ENCODE assay signal across 8 mouse cellular contexts in genomic region chr11:77625061-77625855, GRCm38 (mm10). TPM values are rescaled to one million over a fixed set of nuclear protein-coding genes. Genes with fewer than 3 reads are reported as not detected.
DNase-seq lines count a peak whose midpoint lies in the region; ATAC-seq and TF ChIP-seq lines count a peak whose summit lies in the region.

No protein-coding gene starts in this region.

- H3K9me3 ChIP-seq in kidney, postnatal 0 days (replicated peaks; ENCODE audit: low read length): no peaks in the 10 kb centered on the region
- no peaks in the 10 kb centered on the region for H3K9me3 ChIP-seq in liver, embryonic 13.5 days (replicated peaks)

- H3K79me2 ChIP-seq in heart, adult 2 months (replicated peaks; ENCODE audit: control insufficient read depth, insufficient read depth, low read length): no peaks in the 10 kb centered on the region

- H3K4me3 ChIP-seq in gastrocnemius, adult 2 months: peak overlapping the region; percentile 66
- H3K4me3 ChIP-seq in heart, adult 2 months: peak overlapping the region; percentile 7
- peak overlapping the region; percentile 24 for H3K4me3 ChIP-seq in kidney, postnatal 0 days (replicated peaks; ENCODE audit: low read depth, low read length)
- H3K4me3 ChIP-seq in liver, embryonic 13.5 days (replicated peaks): peak overlapping the region; percentile 46

- WGBS in heart, adult 2 months: 24% methylated on average over 11 of the region's 11 CpGs
- 14% methylated on average over 11 of the region's 11 CpGs for WGBS in kidney, postnatal 0 days
- 15% methylated on average over 11 of the region's 11 CpGs for WGBS in liver, embryonic 13.5 days (ENCODE audit: insufficient replicate concordance)

- no peak for TF ChIP-seq POLR2A in heart, adult 2 months (IDR thresholded peaks at IDR 0.05; ENCODE audit: insufficient read depth, low read depth, low read length)

- peak; percentile 25 for DNase-seq in gastrocnemius, adult 2 months
- DNase-seq in gastrocnemius, postnatal 36 days: no peak
- peak; percentile 41 to 50 for DNase-seq in cerebellum, postnatal 36 days
- DNase-seq in heart, adult 2 months: peak; percentile 29 to 42
- DNase-seq in kidney, postnatal 0 days (ENCODE audit: low spot score): peak; percentile 36
- no peak for DNase-seq in liver, embryonic 13.5 days
- peak; percentile 71 to 78 for DNase-seq in natural killer cell, adult 2 months (ENCODE audit: low spot score in 2 of 2)
- DNase-seq in yolk sac, embryonic 10.5 days (ENCODE audit: low spot score): peak; percentile 30

- no peak for ATAC-seq in kidney, postnatal 0 days (replicated peaks; ENCODE audit: low FRiP score, low read depth)
- ATAC-seq in liver, embryonic 13.5 days (ENCODE audit: low read depth): no peak

- no peaks in the 10 kb centered on the region for H3K27me3 ChIP-seq in heart, adult 2 months (ENCODE audit: control insufficient read depth, insufficient read depth, low read length)
- no peaks in the 10 kb centered on the region for H3K27me3 ChIP-seq in kidney, postnatal 0 days (ENCODE audit: insufficient read depth, low read length)
- H3K27me3 ChIP-seq in liver, embryonic 13.5 days: peaks cover 18% of the 10 kb centered on the region; the same call in 1 of the 2 replicates

- no peaks in the 10 kb centered on the region for H3K36me3 ChIP-seq in heart, adult 2 months (ENCODE audit: control insufficient read depth, insufficient read depth, low read length)
- no peaks in the 10 kb centered on the region for H3K36me3 ChIP-seq in kidney, postnatal 0 days (ENCODE audit: insufficient read depth, low read length)
- no peaks in the 10 kb centered on the region for H3K36me3 ChIP-seq in liver, embryonic 13.5 days

- H3K4me2 ChIP-seq in kidney, postnatal 0 days (ENCODE audit: low read length): peak overlapping the region; percentile 58
- peak overlapping the region; percentile 68 for H3K4me2 ChIP-seq in liver, embryonic 13.5 days

- peak overlapping the region; percentile 16; the same call in 1 of the 2 replicates for H3K9ac ChIP-seq in heart, adult 2 months (ENCODE audit: low read depth, low read length)
- H3K9ac ChIP-seq in kidney, postnatal 0 days (ENCODE audit: low read depth, low read length): no peak overlapping the region
- peak overlapping the region; percentile 51 for H3K9ac ChIP-seq in liver, embryonic 13.5 days

- TF ChIP-seq EP300 in heart, adult 2 months (IDR thresholded peaks at IDR 0.05; ENCODE audit: insufficient read depth, low read depth, low read length): no peak

- intact Hi-C loops in gastrocnemius, adult 2 months (cut with DNase I): loop anchor here (5.0 to 10.0 kb wide), 2 partner anchors 53 to 310 kb away; no protein-coding TSS in a partner anchor
- intact Hi-C loops in gastrocnemius, postnatal 36 days (cut with DNase I): loop anchor here (5.0 to 10.0 kb wide), 3 partner anchors 113 to 520 kb away; partner anchors contain the start of gene Git1
- intact Hi-C loops in heart, adult 2 months (cut with DNase I): loop anchor here (5.0 to 10.0 kb wide), 4 partner anchors 33 to 520 kb away; no protein-coding TSS in a partner anchor

- peaks cover 1% of the 10 kb centered on the region; the same call in 1 of the 2 replicates for H3K4me1 ChIP-seq in heart, adult 2 months (ENCODE audit: control insufficient read depth, insufficient read depth, low read length)
- 0 out of 2 replicates have a peak, but pooled peaks cover 6% of the 10 kb centered on the region for H3K4me1 ChIP-seq in kidney, postnatal 0 days (replicated peaks; ENCODE audit: insufficient read depth, low read length)
- peaks cover 57% of the 10 kb centered on the region for H3K4me1 ChIP-seq in liver, embryonic 13.5 days (replicated peaks)

- TF ChIP-seq CTCF in gastrocnemius, adult 2 months (IDR thresholded peaks at IDR 0.05): no peak
- no peak for TF ChIP-seq CTCF in heart, adult 2 months (IDR thresholded peaks at IDR 0.05)
- no peak for TF ChIP-seq CTCF in kidney, postnatal 0 days (IDR thresholded peaks at IDR 0.05; ENCODE audit: low read depth)

- no peak overlapping the region for H3K27ac ChIP-seq in gastrocnemius, adult 2 months
- H3K27ac ChIP-seq in heart, adult 2 months: no peak overlapping the region
- no peak overlapping the region for H3K27ac ChIP-seq in kidney, postnatal 0 days
- H3K27ac ChIP-seq in liver, embryonic 13.5 days: peak overlapping the region; percentile 35; the same call in 1 of the 2 replicates

RNA-seq across cellular contexts. Expression of gene Taok1, which starts 17.6 kb away (rescaled TPM):
- total RNA-seq in gastrocnemius, adult 2 months (2021): 10 to 100 TPM; 37.7 to 48.4 TPM
- 10 to 100 TPM; 33.7 to 36.4 TPM for total RNA-seq in gastrocnemius, postnatal 36 days (2021)
- 10 to 100 TPM; 50.9 to 56.8 TPM for total RNA-seq in heart, adult 2 months (2021)
- polyA plus RNA-seq in heart, adult 2 months (2012; rRNA removed): 7.8 and 18.2 TPM in 2 replicates
- polyA plus RNA-seq in kidney, postnatal 0 days (2015; fragmentation: Nextera tagmentation; extraction: Ambion mirVana): 17.5 and 17.7 TPM in 2 replicates
- polyA plus RNA-seq in liver, embryonic 13.5 days (2015; fragmentation: Nextera tagmentation; extraction: Ambion mirVana): 4.7 and 6.0 TPM in 2 replicates

Comparison
In these comparisons a context has a peak if more than half of its experiments do, and no peak if none do; other contexts are left out.
1. DNase-seq: peak in gastrocnemius, adult 2 months (single experiment), cerebellum, postnatal 36 days (2 of 2), heart, adult 2 months (2 of 2), kidney, postnatal 0 days (single experiment), natural killer cell, adult 2 months (2 of 2) and yolk sac, embryonic 10.5 days (single experiment); none in gastrocnemius, postnatal 36 days (0 of 2) and liver, embryonic 13.5 days (single experiment).
2. H3K4me3 ChIP-seq: peak in every context shown above with its lines; median percentile 66 in gastrocnemius, adult 2 months; 46 in liver, embryonic 13.5 days; 24 in kidney, postnatal 0 days; 7 in heart, adult 2 months.